Mouse (Mus musculus): Measurements from ENCODE around the gene Txndc9.

Txndc9 gene

DNA sequence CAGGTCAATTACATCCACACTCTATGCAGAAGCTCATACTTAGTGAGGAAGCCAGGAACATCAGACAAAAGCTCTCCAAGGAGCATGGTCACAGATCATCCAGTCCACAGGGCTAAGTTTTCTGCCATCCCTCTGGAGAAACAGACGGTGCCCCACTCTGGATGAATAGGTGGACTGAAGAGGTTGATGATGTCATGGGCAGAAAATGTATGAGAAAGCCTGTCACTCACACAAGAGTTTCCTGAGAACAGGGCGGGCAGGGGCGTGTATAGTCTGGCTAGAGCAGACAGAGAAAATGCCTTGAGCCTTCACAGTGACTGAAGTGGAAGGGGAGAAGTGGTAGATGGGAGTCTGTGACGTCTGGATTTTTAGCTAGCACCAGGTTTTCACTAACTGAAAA is 26.2 kb downstream of the Txndc9 start:
- DNase-seq (ENCODE audit: low spot score) = no peak

DNA sequence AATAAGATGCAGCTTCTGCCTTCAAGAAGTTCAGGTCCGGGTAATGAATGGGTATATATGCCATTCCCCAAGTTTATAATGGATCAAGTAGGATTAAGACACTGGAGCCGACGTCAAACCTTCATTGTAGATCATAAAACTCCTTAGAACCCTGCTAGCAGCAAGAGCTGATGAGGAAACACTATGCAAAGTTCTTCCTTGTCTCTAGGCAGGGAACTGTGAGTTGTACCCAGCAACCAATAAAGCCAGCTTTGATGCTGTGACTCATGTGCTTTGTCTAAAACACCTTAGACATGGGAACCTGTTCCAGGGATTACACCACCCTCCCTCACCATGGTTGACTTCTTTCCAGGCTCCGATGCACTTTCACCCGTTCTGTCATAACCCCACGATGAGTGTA is 28.9 kb downstream of the Txndc9 start:
- DNase-seq (ENCODE audit: low spot score) = no peak

DNA sequence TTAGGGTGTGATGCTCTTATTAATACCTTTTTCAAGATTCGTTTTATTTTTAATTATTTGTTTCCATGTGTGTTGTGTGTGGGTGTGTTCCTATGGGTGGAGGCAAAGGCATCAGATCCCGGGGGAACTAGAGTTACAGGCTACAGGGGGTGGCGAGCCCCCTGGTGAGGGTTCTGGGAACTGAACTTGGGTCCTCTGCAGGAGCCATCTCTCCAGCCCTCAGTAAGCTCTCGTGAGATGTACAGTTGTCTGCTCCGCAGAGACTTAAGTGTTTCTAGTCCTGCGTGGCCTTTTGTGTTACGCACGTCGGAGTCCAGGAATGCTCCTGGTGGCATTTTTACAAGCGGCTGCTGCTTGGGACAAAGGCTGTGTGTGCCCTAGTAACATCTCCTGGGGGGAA is 32.1 kb downstream of the Txndc9 start:
- DNase-seq (ENCODE audit: low spot score) = no peak

DNA sequence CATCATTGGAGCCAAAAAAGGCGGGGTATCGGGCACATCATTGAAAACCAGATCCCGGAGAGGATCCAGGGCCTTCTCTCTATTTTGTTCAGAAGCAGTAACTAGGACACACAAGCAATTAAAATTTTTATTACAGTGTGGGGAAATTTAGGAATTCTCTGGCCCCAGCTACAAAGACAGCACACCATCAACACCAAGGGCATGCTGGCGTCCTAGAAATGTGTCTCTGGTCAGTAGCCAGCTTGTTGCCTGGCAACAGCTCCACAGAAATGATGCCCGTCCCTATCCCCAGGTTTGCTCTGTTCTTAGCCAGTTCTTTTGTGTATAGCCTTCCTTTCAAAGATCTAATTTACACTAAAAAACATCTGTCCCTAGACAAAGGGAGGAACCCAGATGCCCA is 38.2 kb downstream of the Txndc9 start:
- no peak for DNase-seq (ENCODE audit: low spot score)

DNA sequence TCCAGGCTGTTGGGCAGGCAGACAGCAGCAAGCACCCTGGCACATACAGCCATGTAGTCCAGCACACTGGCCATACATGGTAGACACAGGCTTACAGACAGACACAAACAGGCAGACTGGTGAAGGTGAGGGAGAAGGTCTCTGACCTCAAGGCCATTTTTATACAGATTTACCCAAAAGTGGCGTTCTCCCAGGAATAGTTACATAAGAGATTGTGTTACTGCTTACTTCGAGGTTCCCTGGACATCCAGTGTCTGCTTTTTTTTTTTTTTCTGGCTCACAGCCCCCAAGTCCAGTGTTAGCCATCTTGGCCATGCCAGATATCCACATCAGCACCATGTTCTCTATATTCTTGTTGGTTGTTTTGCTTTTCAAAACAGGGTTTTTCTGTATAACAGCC is 39.2 kb downstream of the Txndc9 start:
- no peak for DNase-seq (ENCODE audit: low spot score)

DNA sequence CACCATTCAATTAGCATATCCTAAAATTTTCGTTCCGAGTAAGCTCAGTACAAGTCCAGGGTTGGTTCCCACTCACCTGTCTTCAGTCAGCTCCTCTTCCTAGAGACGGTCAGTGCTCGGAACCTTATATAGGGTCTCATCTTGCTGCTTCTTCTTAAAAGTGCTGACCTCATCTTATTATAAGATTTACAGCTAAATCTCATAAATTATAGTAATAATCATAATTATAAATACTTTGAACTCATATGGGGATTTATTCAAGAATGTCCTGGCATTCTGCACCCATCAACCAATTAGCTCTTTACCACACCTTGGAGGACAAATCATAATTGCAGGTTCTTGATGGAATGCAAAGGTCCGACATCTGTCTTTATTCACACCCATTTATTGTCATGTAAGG is 40.0 kb downstream of the Txndc9 start, which contains the start of gene Lyg1:
Lyg1 (minus strand) TSS at position 101 of the 400 bp plus-strand sequence.
- no peak for DNase-seq (ENCODE audit: low spot score)

DNA sequence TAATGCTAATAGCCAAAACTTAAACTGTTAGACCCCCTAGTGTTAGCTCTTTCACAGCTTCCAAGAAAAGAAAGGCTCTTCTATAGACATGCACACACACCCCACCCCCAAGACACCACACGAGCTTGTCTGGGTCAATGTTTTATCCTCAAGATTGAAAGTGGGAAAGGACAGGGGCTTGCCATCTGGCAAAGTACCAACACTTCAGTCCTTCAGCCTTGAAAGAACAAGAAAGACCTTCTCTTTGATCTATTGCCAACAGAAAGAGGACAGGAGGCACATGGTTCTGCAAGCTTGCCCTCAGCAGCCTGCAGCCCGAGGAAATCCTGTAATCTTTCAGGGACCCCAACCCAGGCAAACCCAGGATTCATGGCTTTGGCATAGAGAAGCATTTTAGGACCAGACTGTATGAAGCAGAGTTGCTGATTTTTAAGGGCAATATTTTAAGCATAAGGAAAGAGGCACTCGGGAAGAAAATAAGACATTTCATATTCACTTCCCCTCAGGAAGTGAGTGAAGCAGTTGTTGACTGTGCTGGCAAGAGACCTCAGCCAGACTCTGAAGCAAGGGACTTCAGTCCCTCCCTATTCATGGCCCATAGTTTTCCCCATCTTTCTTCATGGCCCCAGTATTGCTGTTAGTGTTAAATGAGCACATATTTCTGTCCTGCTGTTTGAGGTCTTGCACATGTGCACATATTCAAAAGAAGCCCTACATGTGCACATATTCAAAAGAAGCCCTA is 40.8 kb downstream of the Txndc9 start:
- peak; percentile 16 for DNase-seq (ENCODE audit: low spot score)

DNA sequence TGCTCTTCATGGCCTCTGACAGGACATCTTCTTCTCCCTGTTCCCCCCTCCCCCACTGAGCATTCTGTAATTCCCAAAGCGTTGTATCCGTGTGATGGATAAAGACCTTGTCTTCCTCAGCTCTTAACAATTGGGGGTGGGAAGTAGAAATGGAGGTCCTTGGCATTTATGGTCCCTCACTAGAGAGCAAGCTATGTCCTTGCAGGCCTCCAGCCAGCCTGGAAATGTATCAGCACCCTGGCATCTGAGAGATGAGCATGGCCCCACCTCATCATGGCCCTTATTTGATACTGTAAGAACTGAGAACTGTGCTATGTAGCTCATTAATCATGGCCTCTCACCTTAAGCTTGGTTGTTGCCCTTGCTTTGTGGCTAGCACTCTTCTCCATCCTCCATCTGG is 42.4 kb downstream of the Txndc9 start:
- no peak for DNase-seq (ENCODE audit: low spot score)

DNA sequence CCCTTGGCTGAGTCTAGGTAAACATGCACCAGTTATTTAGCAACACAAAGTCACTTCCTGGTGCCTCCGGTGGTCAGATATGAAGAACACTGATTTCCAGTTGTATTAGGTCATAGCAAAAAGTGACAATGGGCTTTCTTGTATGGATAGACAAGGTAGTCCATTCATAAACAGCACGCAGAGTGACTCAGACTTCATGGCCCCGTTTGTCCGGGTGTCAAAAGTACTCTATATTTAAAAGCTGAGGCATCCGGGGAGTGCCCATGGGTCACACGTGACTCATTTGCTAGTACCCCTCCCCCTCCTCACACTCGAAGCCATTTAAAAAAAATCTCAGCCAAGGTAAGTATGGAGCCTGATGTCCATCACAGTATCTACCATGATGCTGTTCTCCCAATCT is 42.9 kb downstream of the Txndc9 start:
- DNase-seq (ENCODE audit: low spot score) = no peak

DNA sequence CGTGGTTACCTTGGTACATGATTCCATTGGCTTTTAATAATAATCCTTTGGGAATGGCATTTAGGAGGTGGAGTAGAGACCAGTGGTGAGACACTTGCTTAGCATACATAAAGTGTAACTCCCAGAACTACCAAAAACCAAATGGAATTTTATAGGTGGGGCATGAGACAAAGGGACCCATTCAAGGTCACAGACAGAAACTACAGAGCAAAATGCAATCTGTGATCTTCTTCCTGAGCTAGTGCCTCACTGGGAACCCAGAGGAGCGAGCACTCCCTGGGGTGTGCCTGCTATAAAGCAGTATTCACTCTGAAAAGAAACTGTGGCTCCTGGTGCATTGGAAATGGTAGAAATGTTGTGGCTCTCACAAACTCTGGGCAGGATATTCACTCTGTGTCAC is 48.8 kb downstream of the Txndc9 start:
- no peak for DNase-seq (ENCODE audit: low spot score)
